Mouse (Mus musculus) cerebellum, adult 9-10 months (tissue): ENCODE results near the gene Ccdc85b.

Experiments
- DNase-seq: peaks from one replicate; pipeline ENCODE4 v3.0.0; 2022

Ccdc85b gene

GRCm38 (mm10) chr19:5480016-5480415 is 22.3 kb upstream of the Ccdc85b start:
- no peak for DNase-seq

GRCm38 (mm10) chr19:5477668-5478300 is 20.1 kb upstream of the Ccdc85b start:
- peak; percentile 48 for DNase-seq

DNA sequence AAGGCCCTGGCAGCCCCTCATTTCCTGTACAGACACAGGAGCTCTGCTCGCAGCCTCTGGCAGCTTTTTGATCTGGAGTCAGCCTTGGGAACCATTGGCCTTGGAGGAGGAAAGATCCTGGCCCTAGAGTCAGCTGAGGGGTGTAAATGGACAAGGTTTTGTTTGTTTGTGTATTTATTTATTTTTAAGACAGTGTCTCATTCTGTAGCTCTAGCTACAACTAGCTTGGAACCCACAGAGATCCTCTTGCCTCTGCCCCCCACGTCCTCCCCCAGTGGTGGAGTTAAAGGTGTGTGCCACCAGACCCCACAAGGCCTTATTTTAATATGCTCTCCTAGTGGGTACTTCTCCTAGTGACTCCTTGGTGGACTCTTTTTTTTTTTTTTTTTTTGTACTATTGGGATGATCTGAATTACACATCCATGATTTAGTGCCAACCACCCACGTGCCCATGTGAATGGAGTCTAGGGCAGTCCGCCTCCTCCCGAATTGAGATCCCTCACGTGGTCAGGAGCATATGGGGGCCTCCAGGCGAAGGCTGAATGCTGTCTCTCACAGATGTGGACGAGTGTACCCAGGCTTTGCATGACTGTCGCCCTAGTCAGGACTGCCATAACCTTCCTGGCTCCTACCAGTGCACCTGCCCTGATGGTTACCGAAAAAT is 19.4 kb upstream of the Ccdc85b start:
- peak; percentile 63 for DNase-seq

- DNase-seq = peak; percentile 69
Observed at GRCm38 (mm10) chr19:5475069-5475714, 17.5 kb upstream of the Ccdc85b start.

DNA sequence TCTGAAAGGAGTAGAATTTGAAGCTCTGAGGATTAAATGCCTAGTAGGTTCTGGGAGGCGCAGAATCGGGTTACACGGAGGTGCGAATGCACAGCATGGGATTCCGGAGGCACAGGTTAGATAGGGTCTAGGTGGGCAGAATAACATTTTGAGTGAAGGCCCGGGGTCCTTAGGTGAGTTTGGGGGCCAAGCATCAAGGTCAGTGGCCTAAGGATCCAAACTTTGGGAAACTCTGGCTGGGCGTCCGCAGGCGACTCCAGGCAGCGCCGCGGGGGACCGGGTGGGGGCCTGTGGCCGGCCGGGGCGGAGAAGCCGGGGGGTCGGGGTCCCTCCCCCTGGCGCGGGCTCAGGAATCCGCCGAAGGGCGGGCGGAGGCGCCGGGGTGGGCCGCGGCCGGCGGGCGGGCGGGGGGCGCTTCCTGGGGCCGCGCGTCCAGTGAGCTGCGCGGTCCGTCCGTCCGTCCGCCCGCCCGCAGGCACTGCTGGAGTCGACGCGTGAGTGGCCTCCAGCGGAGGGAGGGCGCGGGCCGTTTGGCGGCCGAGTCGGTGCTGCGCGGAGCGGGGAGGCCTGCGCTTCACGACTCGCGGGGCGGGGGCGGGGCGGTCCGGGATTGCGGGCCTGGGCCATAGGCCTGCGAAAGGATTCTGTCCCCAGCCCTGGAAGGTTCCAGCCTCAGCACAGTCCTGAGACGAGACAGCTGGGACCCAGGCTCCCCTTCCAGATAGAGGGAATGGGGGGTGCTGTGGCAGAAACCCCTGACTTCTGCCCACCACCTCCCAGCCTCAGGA is 16.8 kb upstream of the Ccdc85b start:
- DNase-seq = peak; percentile 58

- peak; percentile 74 for DNase-seq
Observed at GRCm38 (mm10) chr19:5473720-5474119, 16.0 kb upstream of the Ccdc85b start, which contains the start of gene Efemp2. Gene Efemp2 (plus strand): TSS chr19:5473954.

DNA sequence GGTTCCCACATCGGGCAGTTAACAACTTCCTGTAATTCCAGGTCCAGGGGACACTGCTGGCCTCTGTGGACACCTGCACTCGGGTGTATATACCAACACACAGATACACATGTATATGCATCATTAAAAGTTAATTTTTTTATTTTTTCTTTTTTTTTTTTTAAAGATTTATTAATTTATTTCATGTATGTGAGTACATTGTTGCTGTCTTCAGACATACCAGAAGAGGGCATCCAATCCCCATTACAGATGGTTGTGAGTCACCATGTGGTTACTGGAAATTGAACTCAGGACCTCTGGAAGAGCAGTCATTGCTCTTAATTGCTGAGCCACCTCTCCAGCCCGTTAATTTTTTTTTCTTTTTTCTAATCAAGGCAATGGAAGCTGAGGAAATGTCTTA is 15.2 kb upstream of the Ccdc85b start:
- no peak for DNase-seq

GRCm38 (mm10) chr19:5471846-5472245 is 14.2 kb upstream of the Ccdc85b start:
- DNase-seq = no peak

GRCm38 (mm10) chr19:5468374-5468773 is 10.7 kb upstream of the Ccdc85b start, which contains the start of gene Ctsw:
Gene Ctsw (minus strand): TSS chr19:5468507.
- no peak for DNase-seq

- DNase-seq = no peak
Observed at GRCm38 (mm10) chr19:5466916-5467500, 9.3 kb upstream of the Ccdc85b start.

- DNase-seq = no peak
Observed at GRCm38 (mm10) chr19:5465037-5465436, 7.3 kb upstream of the Ccdc85b start.

DNA sequence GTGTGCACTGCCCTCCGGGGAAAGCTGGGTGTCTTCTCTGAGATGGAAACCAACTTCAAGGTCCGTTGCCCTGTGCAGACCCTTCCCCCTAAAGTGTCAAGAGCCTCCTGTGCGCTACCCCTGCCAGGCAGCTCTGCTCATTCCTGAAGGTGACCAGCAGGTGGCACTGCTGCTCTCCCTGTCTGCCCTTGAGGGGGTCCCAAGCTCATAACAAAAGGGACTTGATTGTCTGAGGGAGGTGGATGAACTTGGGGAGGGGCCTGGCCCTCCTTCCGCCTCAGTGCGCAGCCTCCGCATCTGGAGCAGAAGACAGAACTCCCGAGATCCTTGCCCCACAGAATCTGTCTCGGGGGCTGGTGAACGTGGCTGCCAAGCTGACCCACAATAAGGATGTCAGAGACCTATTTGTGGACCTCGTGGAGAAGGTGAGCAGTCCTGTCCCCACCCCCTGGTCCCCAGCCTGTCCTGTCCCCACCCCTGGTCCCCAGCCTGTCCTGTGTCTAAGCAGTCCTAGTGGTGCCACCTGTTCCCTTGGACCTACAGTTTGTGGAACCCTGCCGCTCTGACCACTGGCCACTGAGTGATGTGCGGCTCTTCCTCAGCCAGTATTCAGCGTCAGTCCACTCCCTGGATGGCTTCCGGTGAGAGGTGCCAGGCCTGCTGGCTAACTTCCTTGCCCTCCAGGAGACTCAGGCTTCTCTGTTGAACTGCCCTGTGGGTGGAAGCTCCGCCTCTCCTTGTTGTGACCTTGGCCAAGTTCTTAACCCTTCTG is 6.3 kb upstream of the Ccdc85b start:
- peak; percentile 74 for DNase-seq

DNA sequence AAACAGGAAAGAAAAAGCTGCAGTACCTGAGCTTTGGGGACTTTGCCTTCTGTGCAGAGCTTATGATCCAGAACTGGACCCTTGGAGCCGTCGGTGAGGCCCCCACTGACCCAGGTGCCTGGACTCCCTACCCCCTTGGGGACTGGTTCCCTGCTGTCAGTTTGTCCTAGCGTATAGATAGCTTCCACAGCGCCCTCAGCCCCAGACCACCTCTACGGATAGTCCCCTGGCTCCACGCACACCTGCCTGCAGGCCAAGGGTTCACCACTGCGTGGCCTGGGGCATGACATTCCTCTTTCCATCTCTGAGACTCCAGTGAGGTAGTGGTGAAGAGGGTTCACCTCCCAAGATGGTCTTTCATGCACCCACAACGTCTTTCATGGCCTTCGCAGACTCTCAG is 5.5 kb upstream of the Ccdc85b start:
- DNase-seq = no peak

DNA sequence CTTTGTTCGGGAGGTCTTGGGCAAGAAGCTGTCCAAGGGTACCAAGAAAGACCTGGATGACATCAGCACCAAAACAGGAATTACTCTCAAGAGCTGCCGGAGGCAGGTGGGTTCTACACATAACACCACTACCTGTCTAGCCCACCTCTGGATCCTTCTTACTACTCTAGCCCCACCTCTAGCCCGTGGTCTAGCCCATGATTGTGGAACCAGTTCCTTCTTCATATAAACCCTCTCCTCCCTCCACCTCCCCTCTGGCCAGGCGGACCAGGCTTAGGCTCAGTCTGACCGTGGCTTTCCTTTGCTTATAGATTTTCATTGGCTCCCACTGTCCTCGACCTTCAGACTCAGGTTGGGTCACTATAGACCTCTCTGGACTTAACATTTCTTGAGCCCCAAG is 3.7 kb upstream of the Ccdc85b start:
- DNase-seq = no peak

DNA sequence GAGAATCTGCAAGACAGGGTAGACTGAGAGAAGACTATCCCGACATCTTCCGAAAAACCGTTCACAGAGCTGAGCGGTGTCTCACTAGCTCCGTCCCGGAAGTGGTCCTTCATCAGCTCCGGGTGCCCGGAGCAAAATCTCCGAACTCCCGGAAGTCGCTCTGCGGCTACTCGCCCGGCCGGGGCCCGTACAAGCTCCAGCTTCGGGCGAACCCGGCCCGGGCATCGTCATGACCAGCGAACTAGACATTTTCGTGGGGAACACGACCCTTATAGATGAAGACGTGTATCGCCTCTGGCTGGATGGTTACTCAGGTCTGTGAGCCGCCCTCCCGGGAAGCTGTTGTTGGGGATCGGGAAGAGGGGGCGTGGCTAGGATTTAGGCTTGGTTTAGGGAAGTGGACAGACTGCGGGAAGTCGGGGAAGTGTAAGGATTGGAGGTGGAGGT is 2.8 kb upstream of the Ccdc85b start, which contains the start of gene Fibp:
Gene Fibp, plus strand, starts transcription at position 151 of the 447 bp plus-strand sequence.
- DNase-seq = peak; percentile 86

GRCm38 (mm10) chr19:5459896-5460295 is 2.2 kb upstream of the Ccdc85b start:
- DNase-seq = no peak

- DNase-seq = peak; percentile 60
Observed at GRCm38 (mm10) chr19:5459019-5459418, 1.3 kb upstream of the Ccdc85b start.

DNA sequence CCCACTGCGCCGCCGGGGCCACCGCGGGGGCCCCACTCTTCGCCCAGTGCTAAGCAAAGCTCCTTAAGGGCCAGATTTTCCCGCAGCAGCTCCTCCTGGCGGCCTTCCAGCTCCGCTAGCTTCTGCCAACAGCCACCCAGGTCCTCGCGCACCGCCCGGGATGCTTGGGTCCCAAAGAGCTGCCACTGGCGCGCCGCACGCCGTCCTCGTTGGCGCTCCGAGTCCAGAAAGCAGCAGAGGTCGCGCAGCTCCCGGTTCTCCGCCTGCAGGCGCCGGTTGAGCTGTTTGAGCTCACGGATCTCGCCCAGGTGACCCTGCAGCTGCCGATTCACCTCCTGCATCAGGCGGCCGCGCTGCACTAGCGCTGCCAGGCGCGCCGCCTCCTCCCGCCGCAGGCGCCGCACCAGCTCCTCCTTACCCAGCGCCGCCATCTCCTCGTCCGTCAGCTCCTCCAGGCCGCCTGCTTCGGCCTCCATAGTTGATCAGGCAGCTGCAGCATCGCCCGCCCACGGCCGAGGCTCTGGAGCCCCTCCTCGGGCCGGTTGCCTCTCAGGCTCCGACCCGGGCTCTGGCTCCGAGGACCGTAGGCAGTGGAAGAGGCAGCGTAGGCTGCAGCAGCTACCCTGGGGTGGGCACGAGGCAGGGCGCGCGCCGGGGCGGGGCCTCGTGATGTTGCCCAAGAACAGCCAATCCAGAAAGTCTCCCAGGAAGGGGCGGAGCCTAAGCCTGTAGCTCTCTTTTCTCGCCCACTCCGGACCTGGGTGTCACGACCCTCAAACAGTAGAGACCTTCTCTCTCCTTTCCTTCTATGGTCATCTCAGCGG is 560 bp downstream of the Ccdc85b start:
- DNase-seq = peak; percentile 98

GRCm38 (mm10) chr19:5456241-5456921 is 1.3 kb downstream of the Ccdc85b start:
- DNase-seq = no peak

- DNase-seq = no peak
Observed at GRCm38 (mm10) chr19:5455568-5455967, 2.1 kb downstream of the Ccdc85b start.
